Mouse (Mus musculus): ENCODE data around the gene Pikfyve.

Pikfyve gene

GRCm38 (mm10) chr1:65186287-65187073, at the start of gene Pikfyve, which contains the start of gene Idh1:
Gene Pikfyve, plus strand, starts transcription at chr1:65186683.
Gene Idh1, minus strand, starts transcription at chr1:65186500.
- peak; percentile 98 for DNase-seq (ENCODE audit: low read depth, low spot score)

GRCm38 (mm10) chr1:65137560-65137959, 48.9 kb upstream of the Pikfyve start:
- no peak for DNase-seq (ENCODE audit: low read depth, low spot score)

- no peak for DNase-seq (ENCODE audit: low read depth, low spot score)
Measured at GRCm38 (mm10) chr1:65144783-65145182, 41.7 kb upstream of the Pikfyve start.

GRCm38 (mm10) chr1:65146601-65147000, 39.9 kb upstream of the Pikfyve start:
- DNase-seq (ENCODE audit: low read depth, low spot score) = no peak

- no peak for DNase-seq (ENCODE audit: low read depth, low spot score)
Measured at GRCm38 (mm10) chr1:65147326-65147725, 39.2 kb upstream of the Pikfyve start.

- DNase-seq (ENCODE audit: low read depth, low spot score) = no peak
Measured at GRCm38 (mm10) chr1:65147971-65148370, 38.5 kb upstream of the Pikfyve start.

GRCm38 (mm10) chr1:65154814-65155213, 31.7 kb upstream of the Pikfyve start:
- no peak for DNase-seq (ENCODE audit: low read depth, low spot score)

GRCm38 (mm10) chr1:65156111-65156510, 30.4 kb upstream of the Pikfyve start:
- no peak for DNase-seq (ENCODE audit: low read depth, low spot score)

- DNase-seq (ENCODE audit: low read depth, low spot score) = peak; percentile 34
Measured at GRCm38 (mm10) chr1:65162210-65162609, 24.3 kb upstream of the Pikfyve start.

GRCm38 (mm10) chr1:65167496-65167895, 19.0 kb upstream of the Pikfyve start:
- no peak for DNase-seq (ENCODE audit: low read depth, low spot score)

- no peak for DNase-seq (ENCODE audit: low read depth, low spot score)
Measured at GRCm38 (mm10) chr1:65169536-65169935, 16.9 kb upstream of the Pikfyve start.

GRCm38 (mm10) chr1:65169947-65170346, 16.5 kb upstream of the Pikfyve start:
- DNase-seq (ENCODE audit: low read depth, low spot score) = no peak

- no peak for DNase-seq (ENCODE audit: low read depth, low spot score)
Measured at GRCm38 (mm10) chr1:65171579-65171978, 14.9 kb upstream of the Pikfyve start.

GRCm38 (mm10) chr1:65173716-65174115, 12.8 kb upstream of the Pikfyve start:
- no peak for DNase-seq (ENCODE audit: low read depth, low spot score)

GRCm38 (mm10) chr1:65176171-65176570, 10.3 kb upstream of the Pikfyve start:
- no peak for DNase-seq (ENCODE audit: low read depth, low spot score)

- DNase-seq (ENCODE audit: low read depth, low spot score) = no peak
Measured at GRCm38 (mm10) chr1:65176912-65177311, 9.6 kb upstream of the Pikfyve start.

GRCm38 (mm10) chr1:65177452-65177851, 9.0 kb upstream of the Pikfyve start:
- no peak for DNase-seq (ENCODE audit: low read depth, low spot score)

- peak; percentile 99 for DNase-seq (ENCODE audit: low read depth, low spot score)
Measured at GRCm38 (mm10) chr1:65178126-65178901, 8.2 kb upstream of the Pikfyve start.

GRCm38 (mm10) chr1:65178902-65179432, 7.5 kb upstream of the Pikfyve start:
- DNase-seq (ENCODE audit: low read depth, low spot score) = peak; percentile 100

GRCm38 (mm10) chr1:65179634-65180249, 6.7 kb upstream of the Pikfyve start:
- peak; percentile 81 for DNase-seq (ENCODE audit: low read depth, low spot score)

- DNase-seq (ENCODE audit: low read depth, low spot score) = no peak
Measured at GRCm38 (mm10) chr1:65181459-65181858, 5.0 kb upstream of the Pikfyve start.

GRCm38 (mm10) chr1:65183994-65184393, 2.5 kb upstream of the Pikfyve start:
- DNase-seq (ENCODE audit: low read depth, low spot score) = no peak

Data from ES-CJ7 (cell line).